ENCODE assay signal across 8 mouse cellular contexts in genomic region chr10:62650881-62651810, GRCm38 (mm10). TPM values are rescaled to one million over a fixed set of nuclear protein-coding genes. Genes with fewer than 3 reads are reported as not detected.
A peak's percentile ranks its signal among the peaks of the same experiment; 100 is the strongest.
DNase-seq lines count a peak whose midpoint lies in the region; ATAC-seq and TF ChIP-seq lines count a peak whose summit lies in the region.

Gene Ddx50, minus strand, starts transcription at chr10:62651218.

- H3K27ac ChIP-seq in embryonic facial prominence, embryonic 13.5 days, result peak within 1 kb of the TSS; percentile 95
- peak within 1 kb of the TSS; percentile 92 for H3K27ac ChIP-seq in kidney, adult 2 months (ENCODE audit: insufficient read depth, low read depth, low read length)
- H3K27ac ChIP-seq in limb, embryonic 12.5 days, result peak within 1 kb of the TSS; percentile 96
- peak within 1 kb of the TSS; percentile 92 for H3K27ac ChIP-seq in midbrain, embryonic 15.5 days
- H3K27ac ChIP-seq in spleen, adult 2 months (ENCODE audit: insufficient read depth, low read length), result peak within 1 kb of the TSS; percentile 98

- H3K4me1 ChIP-seq in embryonic facial prominence, embryonic 13.5 days, result peaks cover 8% of the 10 kb centered on the region
- peaks cover 6% of the 10 kb centered on the region; the same call in 1 of the 2 replicates for H3K4me1 ChIP-seq in kidney, adult 2 months (ENCODE audit: control insufficient read depth, insufficient read depth, low read length)
- peaks cover 13% of the 10 kb centered on the region for H3K4me1 ChIP-seq in limb, embryonic 12.5 days (replicated peaks)
- peaks cover 20% of the 10 kb centered on the region for H3K4me1 ChIP-seq in midbrain, embryonic 15.5 days
- peaks cover 2% of the 10 kb centered on the region; the same call in 1 of the 2 replicates for H3K4me1 ChIP-seq in spleen, adult 2 months (ENCODE audit: control insufficient read depth, insufficient read depth, insufficient read length)

- peak; percentile 99 for DNase-seq in 3134 (ENCODE audit: extremely low read depth, insufficient read length, low spot score)
- DNase-seq in adrenal gland, postnatal 36 days, result peak; percentile 99
- peak; percentile 98 to 100 for DNase-seq in heart, adult 18-20 months
- DNase-seq in kidney, adult 2 months, result peak; percentile 100
- peak; percentile 97 for DNase-seq in spleen, adult 2 months (ENCODE audit: low read depth in 1 of 2, low spot score in 2 of 2)

- no peak for TF ChIP-seq CTCF in kidney, adult 2 months (conservative IDR thresholded peaks at IDR 0.05; ENCODE audit: insufficient read depth, insufficient read length, low read depth, low read length)
- TF ChIP-seq CTCF in spleen, adult 2 months (IDR thresholded peaks at IDR 0.05; ENCODE audit: extremely low read depth, insufficient read depth, insufficient read length, insufficient replicate concordance), result no peak

- no peak for TF ChIP-seq POLR2A in kidney, adult 2 months (IDR thresholded peaks at IDR 0.05; ENCODE audit: low read depth, low read length)
- TF ChIP-seq POLR2A in spleen, adult 2 months (IDR thresholded peaks at IDR 0.05; ENCODE audit: low read depth, low read length), result peak; percentile 45; the same call in 1 of the 2 replicates

- under 1% methylated on average over 89 of the region's 89 CpGs for WGBS in embryonic facial prominence, embryonic 13.5 days
- WGBS in kidney, adult 2 months, result under 1% methylated on average over 89 of the region's 89 CpGs
- under 1% methylated on average over 89 of the region's 89 CpGs for WGBS in limb, embryonic 12.5 days
- under 1% methylated on average over 86 of the region's 89 CpGs for WGBS in midbrain, embryonic 15.5 days
- under 1% methylated on average over 88 of the region's 89 CpGs for WGBS in spleen, adult 2 months

- ATAC-seq in embryonic facial prominence, embryonic 13.5 days (ENCODE audit: insufficient number of reproducible peaks, insufficient read depth, low FRiP score, low TSS enrichment, low read depth), result peak; percentile 100
- peak; percentile 100 for ATAC-seq in limb, embryonic 12.5 days (ENCODE audit: insufficient number of reproducible peaks, insufficient read depth, low FRiP score, low TSS enrichment, low read depth)
- ATAC-seq in midbrain, embryonic 15.5 days (replicated peaks), result peak; percentile 100

- H3K4me3 ChIP-seq in embryonic facial prominence, embryonic 13.5 days, result peak within 1 kb of the TSS; percentile 97
- peak within 1 kb of the TSS; percentile 94 for H3K4me3 ChIP-seq in kidney, adult 2 months (ENCODE audit: insufficient read depth, low read depth, low read length)
- peak within 1 kb of the TSS; percentile 86 for H3K4me3 ChIP-seq in limb, embryonic 12.5 days (replicated peaks)
- peak within 1 kb of the TSS; percentile 90 for H3K4me3 ChIP-seq in midbrain, embryonic 15.5 days
- H3K4me3 ChIP-seq in spleen, adult 2 months (ENCODE audit: extremely low read depth, insufficient read depth, insufficient read length), result peak within 1 kb of the TSS; percentile 98

- peaks cover 10% of the 10 kb centered on the region for H3K36me3 ChIP-seq in embryonic facial prominence, embryonic 13.5 days
- H3K36me3 ChIP-seq in kidney, adult 2 months (ENCODE audit: control insufficient read depth, insufficient read depth, low read length), result no peaks in the 10 kb centered on the region
- peaks cover 16% of the 10 kb centered on the region for H3K36me3 ChIP-seq in limb, embryonic 12.5 days
- H3K36me3 ChIP-seq in midbrain, embryonic 15.5 days (replicated peaks), result peaks cover 6% of the 10 kb centered on the region; the same call in 1 of the 2 replicates
- peaks cover 2% of the 10 kb centered on the region; the same call in 1 of the 2 replicates for H3K36me3 ChIP-seq in spleen, adult 2 months (ENCODE audit: control insufficient read depth, insufficient read depth, low read length)

- H3K4me2 ChIP-seq in embryonic facial prominence, embryonic 13.5 days, result peak within 1 kb of the TSS; percentile 74
- H3K4me2 ChIP-seq in limb, embryonic 12.5 days, result peak within 1 kb of the TSS; percentile 66
- H3K4me2 ChIP-seq in midbrain, embryonic 15.5 days, result peak within 1 kb of the TSS; percentile 72

- H3K9ac ChIP-seq in embryonic facial prominence, embryonic 13.5 days, result peak within 1 kb of the TSS; percentile 95
- peak within 1 kb of the TSS; percentile 94 for H3K9ac ChIP-seq in limb, embryonic 12.5 days (replicated peaks)
- peak within 1 kb of the TSS; percentile 86 for H3K9ac ChIP-seq in midbrain, embryonic 15.5 days

- H3K27me3 ChIP-seq in embryonic facial prominence, embryonic 13.5 days, result no peaks in the 10 kb centered on the region
- no peaks in the 10 kb centered on the region for H3K27me3 ChIP-seq in kidney, adult 2 months (replicated peaks; ENCODE audit: control insufficient read depth, insufficient read depth, low read length)
- H3K27me3 ChIP-seq in limb, embryonic 12.5 days, result no peaks in the 10 kb centered on the region
- no peaks in the 10 kb centered on the region for H3K27me3 ChIP-seq in midbrain, embryonic 15.5 days (replicated peaks)
- H3K27me3 ChIP-seq in spleen, adult 2 months (ENCODE audit: control insufficient read depth, insufficient read depth, low read length), result no peaks in the 10 kb centered on the region

- H3K9me3 ChIP-seq in embryonic facial prominence, embryonic 13.5 days, result no peaks in the 10 kb centered on the region
- no peaks in the 10 kb centered on the region for H3K9me3 ChIP-seq in limb, embryonic 12.5 days
- no peaks in the 10 kb centered on the region for H3K9me3 ChIP-seq in midbrain, embryonic 15.5 days

RNA-seq across cellular contexts. Expression of gene Ddx50, which starts in this region (rescaled TPM):
- total RNA-seq in adrenal gland, postnatal 36 days (2021), result 100 to 1,000 TPM; 121 to 124 TPM
- 175 and 178 TPM in 2 replicates for polyA plus RNA-seq in embryonic facial prominence, embryonic 13.5 days (2015; fragmentation: Nextera tagmentation; extraction: Ambion mirVana)
- total RNA-seq in heart, adult 18-20 months (2021), result 10 to 100 TPM; 46.8 to 51.0 TPM
- polyA plus RNA-seq in kidney, adult 2 months (2012; rRNA removed), result 8.7 and 14.8 TPM in 2 replicates
- polyA plus RNA-seq in limb, embryonic 12.5 days (2016; fragmentation: Nextera tagmentation; extraction: Ambion mirVana), result 178 and 180 TPM in 2 replicates
- polyA plus RNA-seq in midbrain, embryonic 15.5 days (2015; fragmentation: Nextera tagmentation; extraction: Ambion mirVana), result 83.7 and 88.1 TPM in 2 replicates
- 6.1 and 6.4 TPM in 2 replicates for polyA plus RNA-seq in spleen, adult 2 months (2012; rRNA removed)

Comparison
In these comparisons a context has a peak if more than half of its experiments do, and no peak if none do; other contexts are left out.
1. Peak in every context shown above with its lines: DNase-seq, ATAC-seq, H3K4me3 ChIP-seq and H3K27ac ChIP-seq.